Mouse (Mus musculus) heart, postnatal 4 days (tissue): ENCODE measurements around the gene Ttc17. TPM values are rescaled to one million over a fixed set of nuclear protein-coding genes. Genes with fewer than 3 reads are reported as not detected.
A peak's percentile ranks its signal among the peaks of the same experiment; 100 is the strongest.

Source experiments
- DNase-seq: peaks from one replicate; pipeline ENCODE4 v3.0.0; 2021
- total RNA-seq, 2 experiments: library from RNA; stranded (reverse); gene quantifications; 2 replicates each; pipeline ENCODE4 v1.2.3; 2021

Ttc17 gene
- total RNA-seq, 2 experiments from 2014 or later, result 28.3 to 29.2 TPM

DNA sequence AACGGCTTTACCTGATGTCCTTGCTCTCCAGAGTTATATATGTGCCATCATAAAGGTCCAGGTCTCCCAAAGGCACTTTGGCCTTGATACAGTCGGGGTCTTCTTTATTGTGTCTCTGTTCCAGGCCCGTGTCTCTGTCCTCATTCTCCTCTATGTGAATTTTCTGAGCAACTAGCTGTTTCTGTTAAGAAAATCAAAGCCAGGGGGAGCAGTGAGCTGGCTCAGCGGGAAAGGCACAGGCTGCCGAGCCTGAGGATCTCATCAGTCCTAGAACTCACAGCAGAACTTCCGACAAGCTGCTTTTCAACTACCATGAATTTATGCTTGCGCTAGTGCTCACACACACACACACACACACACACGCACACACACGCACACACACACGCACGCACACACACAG, 27.8 kb downstream of the Ttc17 start:
- DNase-seq, result no peak

- peak; percentile 48 for DNase-seq
Observed at GRCm38 (mm10) chr2:94371093-94371492, 35.4 kb downstream of the Ttc17 start.

GRCm38 (mm10) chr2:94363821-94364220, 42.7 kb downstream of the Ttc17 start:
- no peak for DNase-seq

DNA sequence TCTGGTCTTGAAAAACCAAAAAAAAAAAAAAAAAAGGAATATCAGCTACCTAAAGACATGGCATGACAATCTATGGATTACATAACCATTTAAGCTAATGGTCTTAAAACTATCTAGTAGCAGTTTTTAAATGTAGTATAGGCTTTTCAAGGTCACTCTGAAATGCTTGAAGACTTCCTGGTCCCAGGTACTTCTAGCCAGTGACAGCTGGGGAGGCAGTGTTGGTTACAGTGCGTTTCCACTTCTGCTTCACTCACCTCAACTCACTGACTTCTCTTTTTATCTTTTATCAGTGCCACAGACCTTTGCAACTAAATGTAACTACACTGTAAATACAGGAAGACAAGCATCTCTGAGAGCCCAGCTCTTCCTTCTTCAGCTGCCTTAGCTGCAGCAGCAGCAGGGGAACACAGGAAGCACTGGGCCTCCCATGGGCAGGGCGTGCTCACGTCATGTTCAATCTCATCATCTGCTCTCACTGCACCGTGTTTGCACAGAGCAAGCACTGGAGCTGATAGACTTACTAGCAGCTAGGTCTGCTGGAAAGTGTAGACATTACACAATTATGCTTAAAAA, 46.0 kb downstream of the Ttc17 start:
- no peak for DNase-seq

- DNase-seq, result peak; percentile 21
Observed at GRCm38 (mm10) chr2:94348165-94348591, 58.3 kb downstream of the Ttc17 start.

GRCm38 (mm10) chr2:94346746-94347145, 59.7 kb downstream of the Ttc17 start:
- no peak for DNase-seq

DNA sequence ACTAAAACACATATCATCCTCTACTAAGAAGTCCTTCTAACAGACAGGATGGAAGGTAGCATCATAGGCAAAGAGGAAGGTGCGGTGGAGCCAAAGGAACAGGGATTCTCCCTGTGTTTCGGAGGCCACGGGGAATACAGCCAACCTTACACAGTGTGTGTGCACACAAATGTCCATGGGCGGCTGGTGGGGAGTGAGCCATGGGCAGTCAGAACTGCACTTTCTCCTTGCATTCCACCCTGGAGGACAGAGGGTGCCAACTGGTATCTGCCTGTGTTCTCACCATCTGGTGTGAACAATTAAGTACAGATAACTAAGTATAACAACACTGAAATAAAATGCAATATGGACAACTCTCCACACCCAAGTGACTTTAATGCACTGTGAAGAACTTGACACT, 61.9 kb downstream of the Ttc17 start:
- peak; percentile 21 for DNase-seq

DNA sequence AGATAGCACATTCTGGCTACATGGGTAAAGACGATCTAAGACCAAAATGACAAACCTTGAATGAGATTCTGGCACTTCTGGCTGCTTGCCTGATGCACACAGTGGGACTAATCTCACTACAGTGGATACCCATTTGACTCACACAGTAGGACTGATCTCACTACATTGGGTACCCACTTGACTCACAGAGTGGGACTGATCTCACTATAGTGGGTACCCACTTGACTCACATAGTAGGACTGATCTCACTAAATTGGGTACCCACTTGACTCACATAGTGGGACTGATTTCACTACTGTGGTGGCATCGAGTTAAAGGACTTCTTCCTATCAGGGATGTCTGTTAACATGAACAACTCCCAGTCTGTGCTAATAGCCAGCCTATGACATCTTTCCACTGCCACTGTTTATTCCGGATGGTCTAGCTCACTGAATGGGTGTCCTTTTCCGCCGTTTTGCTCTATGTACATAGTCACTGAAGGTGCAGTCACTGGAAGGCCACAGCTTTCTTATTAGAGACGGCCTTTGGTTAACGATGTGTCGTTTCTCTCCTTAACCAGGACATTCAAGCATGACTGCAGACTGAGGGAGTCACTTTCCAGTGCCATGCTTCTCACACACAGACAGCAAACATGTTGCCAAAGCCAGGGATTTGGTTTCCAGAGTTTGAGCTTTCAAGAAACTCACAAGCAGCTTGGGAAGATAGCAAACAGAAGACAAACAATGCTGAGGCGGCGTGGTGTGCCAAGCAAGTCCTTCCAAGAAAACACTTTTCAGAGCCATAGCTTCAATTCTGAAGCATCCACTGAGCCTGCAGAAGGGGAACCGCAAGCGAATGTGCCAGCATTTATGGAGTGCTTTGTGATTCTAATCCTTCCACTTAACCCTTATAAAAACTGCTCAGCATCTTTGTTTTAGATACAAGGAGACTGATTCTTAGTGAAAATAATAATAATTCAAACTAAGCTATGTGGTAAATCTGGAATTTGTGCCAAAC, 62.9 kb downstream of the Ttc17 start:
- DNase-seq, result no peak

DNA sequence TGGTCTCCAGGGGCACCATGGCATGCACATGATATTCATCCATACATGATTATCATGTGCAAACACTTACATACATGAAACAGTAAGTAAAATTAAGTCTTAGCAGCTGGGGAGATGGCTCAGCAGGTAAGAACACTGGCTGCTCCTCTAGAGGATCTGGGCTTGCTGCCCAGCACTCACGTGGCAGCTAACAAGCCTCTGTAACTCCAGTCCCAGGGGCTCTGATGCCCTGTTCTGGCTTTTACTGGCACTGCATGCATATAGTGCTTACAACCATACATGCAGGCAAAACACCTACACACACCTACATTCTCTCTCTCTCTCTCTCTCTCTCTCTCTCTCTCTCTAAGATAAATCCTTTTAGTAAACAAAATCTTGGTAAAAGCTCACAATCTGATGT, 65.7 kb downstream of the Ttc17 start:
- DNase-seq, result peak; percentile 68

- DNase-seq, result no peak
Observed at GRCm38 (mm10) chr2:94339495-94339894, 67.0 kb downstream of the Ttc17 start.

- no peak for DNase-seq
Observed at GRCm38 (mm10) chr2:94336336-94336735, 70.2 kb downstream of the Ttc17 start.

- no peak for DNase-seq
Observed at GRCm38 (mm10) chr2:94334742-94335046, 71.8 kb downstream of the Ttc17 start.

DNA sequence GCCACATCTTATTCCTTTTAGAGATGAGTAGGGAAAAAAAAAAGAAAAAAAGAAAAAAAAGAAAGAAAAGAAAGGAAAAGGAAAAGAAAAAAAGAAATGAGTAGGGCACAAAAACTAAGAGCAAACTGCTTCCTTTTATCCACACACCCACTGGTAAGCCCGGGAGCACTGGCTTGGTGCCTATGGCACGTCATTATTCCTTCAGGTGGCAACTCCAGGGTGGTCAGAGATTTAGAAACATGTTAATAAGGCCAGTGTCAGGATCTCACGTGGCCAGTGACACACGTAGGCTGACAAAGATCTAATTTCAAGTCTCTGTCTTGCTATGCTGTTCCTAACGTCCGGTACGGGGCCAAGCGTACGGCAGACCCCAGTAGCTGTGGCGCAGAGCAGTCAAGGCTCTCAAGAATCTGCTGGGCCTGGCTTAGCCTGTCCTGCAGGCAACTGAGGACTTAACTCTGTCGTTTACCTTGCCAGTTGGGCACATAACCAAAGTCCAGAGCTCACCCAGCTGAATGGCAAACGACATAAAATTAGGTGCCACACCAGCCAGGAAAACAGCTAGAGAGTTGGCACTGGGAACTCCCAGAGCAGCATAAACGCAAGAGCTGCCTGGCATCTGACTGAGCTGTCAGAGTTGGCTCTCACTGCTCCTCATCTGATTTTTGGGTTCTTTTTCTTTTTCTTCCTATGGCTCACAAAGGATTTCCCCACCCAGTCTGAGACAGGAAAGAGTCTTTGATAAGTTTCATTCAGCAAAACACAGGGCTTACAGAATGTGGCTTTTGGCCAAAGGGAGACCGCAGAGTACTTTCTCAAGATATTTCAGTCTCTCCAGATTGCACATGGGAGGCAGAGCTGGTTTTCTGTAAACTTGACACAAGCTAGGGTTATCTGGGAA, 72.4 kb downstream of the Ttc17 start:
- DNase-seq, result no peak

- DNase-seq, result no peak
Observed at GRCm38 (mm10) chr2:94333086-94333485, 73.4 kb downstream of the Ttc17 start.

DNA sequence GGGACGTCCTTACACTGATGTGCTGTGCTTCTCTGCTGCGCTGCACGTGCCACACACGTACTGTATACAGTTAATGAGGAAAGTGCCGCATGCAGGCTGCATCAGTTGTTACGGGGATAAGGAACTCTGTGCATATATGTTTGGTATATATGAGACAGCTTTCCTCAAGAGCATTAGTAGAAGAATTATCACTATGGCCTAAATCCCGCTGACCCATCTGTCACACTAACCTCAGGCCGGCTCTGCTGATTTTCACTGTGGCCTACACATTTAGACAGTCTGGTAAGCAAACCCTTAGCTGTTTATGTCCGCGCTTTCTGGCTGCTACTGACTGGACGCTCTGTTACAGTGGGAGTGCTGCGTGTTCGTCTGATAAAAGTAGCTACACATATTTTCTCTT, 77.2 kb downstream of the Ttc17 start:
- DNase-seq, result no peak

- no peak for DNase-seq
Observed at GRCm38 (mm10) chr2:94327836-94328235, 78.7 kb downstream of the Ttc17 start.

GRCm38 (mm10) chr2:94319780-94320179, 86.7 kb downstream of the Ttc17 start:
- no peak for DNase-seq

DNA sequence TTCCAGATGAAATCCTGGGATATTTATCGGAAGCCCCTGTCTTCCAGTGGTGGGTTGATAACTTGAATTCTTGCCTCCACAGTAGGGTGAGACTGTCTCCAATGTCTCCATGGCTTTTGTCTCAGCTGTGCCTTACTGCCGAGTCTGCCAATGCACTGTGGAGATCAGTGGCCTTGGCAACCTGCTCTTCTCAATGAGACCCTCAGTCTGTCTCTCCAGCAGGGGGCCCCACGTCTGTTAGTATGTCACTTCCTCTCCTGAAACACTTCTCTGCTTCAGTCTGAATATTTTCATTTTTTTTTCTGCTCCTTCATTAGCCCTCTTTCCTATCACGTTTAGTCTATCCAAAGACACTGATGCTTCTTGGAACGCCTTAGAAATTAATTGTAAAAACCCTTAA, 90.0 kb downstream of the Ttc17 start:
- no peak for DNase-seq

DNA sequence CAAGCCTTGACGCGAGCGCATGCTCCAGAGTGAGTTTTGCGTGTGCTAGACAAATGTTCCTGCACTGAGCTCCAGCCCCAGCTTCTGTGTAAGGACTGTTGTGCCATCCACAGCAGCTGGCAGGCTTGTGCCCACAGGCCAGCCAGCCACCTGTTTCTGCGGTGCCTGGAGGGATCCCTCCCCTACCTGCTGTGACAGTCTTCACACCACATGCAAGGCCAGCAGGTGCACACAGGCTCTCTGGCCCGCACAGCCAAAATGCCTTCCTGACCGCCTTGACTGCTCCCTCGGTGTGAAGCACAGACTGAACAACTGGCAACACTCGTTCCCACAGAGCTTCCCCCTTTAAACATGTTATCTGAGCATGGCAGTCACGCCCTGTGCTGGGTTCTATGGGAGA, 102.5 kb downstream of the Ttc17 start:
- no peak for DNase-seq

- DNase-seq, result no peak
Observed at GRCm38 (mm10) chr2:94302393-94302792, 104.1 kb downstream of the Ttc17 start.

GRCm38 (mm10) chr2:94301749-94302148, 104.7 kb downstream of the Ttc17 start:
- no peak for DNase-seq

DNA sequence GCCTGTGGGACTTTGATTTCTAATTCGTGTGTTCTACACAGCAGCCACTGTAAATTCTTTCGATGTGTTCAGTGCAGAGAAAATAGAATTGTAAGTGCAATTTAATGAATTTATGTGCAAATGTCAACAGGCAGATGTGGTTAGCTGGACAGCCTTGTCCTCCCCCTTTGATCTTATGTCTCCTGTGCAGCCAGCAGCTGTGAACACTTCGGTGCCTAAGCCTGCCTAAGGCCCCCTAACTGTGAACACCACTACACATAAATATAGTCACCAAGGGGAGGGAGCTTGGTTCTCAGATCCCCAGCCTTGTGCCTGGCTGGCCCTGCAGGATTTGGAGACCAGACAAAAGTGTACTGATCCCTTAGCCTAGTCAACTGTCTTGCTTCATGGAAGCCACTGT, 109.0 kb downstream of the Ttc17 start:
- DNase-seq, result no peak

DNA sequence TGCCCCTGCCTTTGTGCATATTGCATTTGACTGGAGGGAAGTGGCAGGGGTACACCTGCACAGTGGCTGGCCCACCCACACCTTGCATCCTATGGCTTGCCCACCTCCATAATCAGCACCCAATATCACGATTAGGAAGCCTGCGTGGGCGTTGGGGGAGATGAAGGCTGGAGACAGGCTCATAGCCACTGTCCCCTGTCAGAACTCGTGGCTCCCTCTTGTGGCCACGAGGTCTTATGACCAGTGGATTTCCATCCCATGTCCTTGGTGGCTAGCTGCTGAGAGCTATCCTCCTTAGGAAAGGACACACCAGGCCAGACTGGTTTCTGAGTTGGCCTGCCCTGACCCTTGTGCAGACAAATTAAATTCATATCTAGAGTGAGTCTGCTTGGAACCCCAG, 116.0 kb downstream of the Ttc17 start:
- peak; percentile 80 for DNase-seq
